Mouse (Mus musculus) heart, embryonic 14.5 days (tissue): Measurements from ENCODE around the gene Ripk4. TPM values are rescaled to one million over a fixed set of nuclear protein-coding genes. Genes with fewer than 3 reads are reported as not detected.

Experiments
- ATAC-seq: fragments of 200-750 bp; cut with Nextera tagmentation; 2 replicates; pipeline ENCODE4 v1.8.0; 2017; ENCODE audit warnings: low read depth, moderate TSS enrichment; ENCODE audit not compliant: insufficient number of reproducible peaks, insufficient read depth, low FRiP score
- H3K27ac ChIP-seq, 2 experiments: fragments of 200-500 bp in 1 of 2; fragments of 300-500 bp in 1 of 2; sonication (generic) in 1 of 2; replicated peaks in 1 of 2; 2 replicates each; pipeline ENCODE4 v1.5.1; 2012 to 2014; ENCODE audit warnings: low read depth in 2 of 2, low read length in 2 of 2, control low read depth in 1 of 2, mild to moderate bottlenecking in 1 of 2, mixed read lengths in 1 of 2; ENCODE audit not compliant: control insufficient read depth in 1 of 2, insufficient read depth in 1 of 2
- H3K27me3 ChIP-seq: fragments of 300-500 bp; sonication (generic); 2 replicates; pipeline ENCODE4 v1.6.1; 2014; ENCODE audit warnings: mild to moderate bottlenecking, low read length, control low read depth; ENCODE audit not compliant: control insufficient read depth, insufficient read depth
- H3K36me3 ChIP-seq: fragments of 300-500 bp; sonication (generic); 2 replicates; pipeline ENCODE4 v1.6.1; 2014; ENCODE audit warnings: mild to moderate bottlenecking, control low read depth, low read length, mixed read lengths; ENCODE audit not compliant: control insufficient read depth, insufficient read depth
- H3K4me1 ChIP-seq, 2 experiments: fragments of 200-500 bp in 1 of 2; fragments of 300-500 bp in 1 of 2; sonication (generic) in 1 of 2; 2 replicates each; pipeline ENCODE4 v1.6.1; 2012 to 2014; ENCODE audit warnings: low read length in 2 of 2, control low read depth in 1 of 2, mixed read lengths in 1 of 2; ENCODE audit not compliant: control insufficient read depth in 2 of 2, insufficient read depth in 2 of 2
- H3K4me2 ChIP-seq: fragments of 300-500 bp; sonication (generic); 2 replicates; pipeline ENCODE4 v1.6.1; 2014; ENCODE audit warnings: mild to moderate bottlenecking, low read length
- H3K4me3 ChIP-seq, 2 experiments: fragments of 200-500 bp in 1 of 2; fragments of 300-500 bp in 1 of 2; sonication (generic) in 1 of 2; 2 replicates each; pipeline ENCODE4 v1.5.1; 2012 to 2014; ENCODE audit warnings: low read length in 2 of 2, mild to moderate bottlenecking in 2 of 2, control low read depth in 1 of 2, low read depth in 1 of 2, moderate library complexity in 1 of 2; ENCODE audit not compliant: control insufficient read depth in 1 of 2, insufficient read depth in 1 of 2
- H3K9ac ChIP-seq: fragments of 300-500 bp; sonication (generic); 2 replicates; pipeline ENCODE4 v1.6.1; 2014; ENCODE audit warnings: mild to moderate bottlenecking, low read length
- H3K9me3 ChIP-seq: fragments of 300-500 bp; sonication (generic); 2 replicates; pipeline ENCODE4 v1.6.1; 2016; ENCODE audit warnings: low read length, control low read depth; ENCODE audit not compliant: control insufficient read depth
- WGBS: fragments of 180-500 bp; shearing (Covaris S2); extraction: QIAGEN DNeasy Blood & Tissue Kit; methylation state at CpG from one replicate; pipeline ENCODE4 v1.1.7; 2014; 5-methylcytosine and 5-hydroxymethylcytosine counted together
- polyA plus RNA-seq: library from polyadenylated mRNA; unstranded; fragments of >200 nt; fragmentation: Nextera tagmentation; extraction: Ambion mirVana; gene quantifications from 2 replicates; pipeline ENCODE4 v1.2.1, GENCODE M21; 2014

Gene Ripk4
- polyA plus RNA-seq, 1 experiment from 2014 or later = 1.9 TPM

GRCm38 (mm10) chr16:97733599-97733998 is 30.0 kb downstream of the Ripk4 start:
- WGBS = 74% methylated on average over 2 of the region's 2 CpGs
- no peak for ATAC-seq
- Histone ChIP-seq H3K9me3 (no peaks in the 10 kb centered on the region), H3K27ac (no peak overlapping the region), H3K9ac (no peak overlapping the region), H3K4me2 (no peak overlapping the region), H3K27me3 (no peaks in the 10 kb centered on the region), H3K36me3 (no peaks in the 10 kb centered on the region), H3K4me1 (no peaks in the 10 kb centered on the region), H3K4me3 (no peak overlapping the region)

GRCm38 (mm10) chr16:97730321-97730720 is 33.3 kb downstream of the Ripk4 start:
- H3K4me3 ChIP-seq = no peak overlapping the region
- H3K27me3 ChIP-seq = no peaks in the 10 kb centered on the region
- 0 out of 4 replicates have a peak, but pooled peaks cover 0 to 2% of the 10 kb centered on the region in 2 experiments for H3K4me1 ChIP-seq
- H3K27ac ChIP-seq = no peak overlapping the region
- no peak overlapping the region for H3K9ac ChIP-seq
- no peaks in the 10 kb centered on the region for H3K36me3 ChIP-seq
- no peaks in the 10 kb centered on the region for H3K9me3 ChIP-seq
- WGBS = 88% methylated on average over 1 of the region's 1 CpGs
- ATAC-seq = no peak
- H3K4me2 ChIP-seq = no peak overlapping the region

- 46% methylated on average over 3 of the region's 3 CpGs for WGBS
- Histone ChIP-seq H3K27ac (no peak overlapping the region), H3K4me3 (no peak overlapping the region), H3K9ac (no peak overlapping the region), H3K36me3 (no peaks in the 10 kb centered on the region), H3K4me1 (0 out of 4 replicates have a peak, but pooled peaks cover 2 to 4% of the 10 kb centered on the region in 2 experiments), H3K9me3 (no peaks in the 10 kb centered on the region), H3K27me3 (no peaks in the 10 kb centered on the region), H3K4me2 (no peak overlapping the region)
- ATAC-seq = no peak
Measured at GRCm38 (mm10) chr16:97726436-97726835, 37.2 kb downstream of the Ripk4 start.

GRCm38 (mm10) chr16:97720093-97720492 is 43.5 kb downstream of the Ripk4 start:
- H3K4me2 ChIP-seq = no peak overlapping the region
- no peak overlapping the region for H3K4me3 ChIP-seq
- H3K9me3 ChIP-seq = no peaks in the 10 kb centered on the region
- H3K27me3 ChIP-seq = no peaks in the 10 kb centered on the region
- 0 out of 4 replicates have a peak, but pooled peaks cover 0 to 4% of the 10 kb centered on the region in 2 experiments for H3K4me1 ChIP-seq
- no peak for ATAC-seq
- no peak overlapping the region for H3K27ac ChIP-seq
- H3K36me3 ChIP-seq = no peaks in the 10 kb centered on the region
- no peak overlapping the region for H3K9ac ChIP-seq
- 85% methylated on average over 1 of the region's 1 CpGs for WGBS

GRCm38 (mm10) chr16:97719392-97719983 is 44.1 kb downstream of the Ripk4 start:
- ATAC-seq = no peak
- H3K27me3 ChIP-seq = no peaks in the 10 kb centered on the region
- 0 out of 4 replicates have a peak, but pooled peaks cover 0 to 3% of the 10 kb centered on the region in 2 experiments for H3K4me1 ChIP-seq
- H3K27ac ChIP-seq = no peak overlapping the region
- no peaks in the 10 kb centered on the region for H3K36me3 ChIP-seq
- no peak overlapping the region for H3K4me3 ChIP-seq
- H3K4me2 ChIP-seq = no peak overlapping the region
- H3K9ac ChIP-seq = no peak overlapping the region
- H3K9me3 ChIP-seq = no peaks in the 10 kb centered on the region

GRCm38 (mm10) chr16:97716567-97716966 is 47.0 kb downstream of the Ripk4 start:
- Histone ChIP-seq H3K36me3 (no peaks in the 10 kb centered on the region), H3K4me1 (no peaks in the 10 kb centered on the region), H3K4me2 (no peak overlapping the region), H3K9ac (no peak overlapping the region), H3K4me3 (no peak overlapping the region), H3K9me3 (no peaks in the 10 kb centered on the region), H3K27me3 (no peaks in the 10 kb centered on the region), H3K27ac (no peak overlapping the region)
- WGBS = 65% methylated on average over 6 of the region's 6 CpGs
- ATAC-seq = no peak

- no peak overlapping the region for H3K27ac ChIP-seq
- H3K4me2 ChIP-seq = no peak overlapping the region
- H3K9me3 ChIP-seq = no peaks in the 10 kb centered on the region
- no peak for ATAC-seq
- no peak overlapping the region for H3K9ac ChIP-seq
- no peaks in the 10 kb centered on the region for H3K4me1 ChIP-seq
- H3K27me3 ChIP-seq = no peaks in the 10 kb centered on the region
- no peak overlapping the region for H3K4me3 ChIP-seq
- no peaks in the 10 kb centered on the region for H3K36me3 ChIP-seq
Measured at GRCm38 (mm10) chr16:97712129-97712528, 51.5 kb downstream of the Ripk4 start.

GRCm38 (mm10) chr16:97701871-97702270 is 61.7 kb downstream of the Ripk4 start:
- Histone ChIP-seq H3K36me3 (no peaks in the 10 kb centered on the region), H3K27ac (no peak overlapping the region), H3K4me1 (no peaks in the 10 kb centered on the region; a peak in 1 of 4 replicates), H3K4me2 (no peak overlapping the region), H3K9me3 (no peaks in the 10 kb centered on the region), H3K27me3 (no peaks in the 10 kb centered on the region), H3K9ac (no peak overlapping the region), H3K4me3 (no peak overlapping the region)
- no peak for ATAC-seq
- WGBS = 56% methylated on average over 1 of the region's 1 CpGs
